In genomic region chr13:23575271-23575851, GRCm38 (mm10) we compare ENCODE assay signal across 8 mouse cellular contexts. TPM values are rescaled to one million over a fixed set of nuclear protein-coding genes. Genes with fewer than 3 reads are reported as not detected.
DNase-seq lines count a peak whose midpoint lies in the region; ATAC-seq and TF ChIP-seq lines count a peak whose summit lies in the region.

Gene Hist1h3d, plus strand, starts transcription at chr13:23575763.

- peak within 1 kb of the TSS; percentile 79 for H3K4me2 ChIP-seq in lung, embryonic 14.5 days
- peak within 1 kb of the TSS; percentile 71 for H3K4me2 ChIP-seq in neural tube, embryonic 15.5 days

- H3K36me3 ChIP-seq in lung, embryonic 14.5 days (ENCODE audit: insufficient read depth), result no peaks in the 10 kb centered on the region
- H3K36me3 ChIP-seq in neural tube, embryonic 15.5 days, result no peaks in the 10 kb centered on the region

- TF ChIP-seq POLR2A in lung, adult 2 months (IDR thresholded peaks at IDR 0.05; ENCODE audit: borderline replicate concordance, extremely low read depth, low read depth, low read length), result 0 out of 2 replicates have a peak, but pooled peaks have one; percentile 17
- peak; percentile 49; the same call in 1 of the 2 replicates for TF ChIP-seq POLR2A in cortical plate, adult 2 months (IDR thresholded peaks at IDR 0.05; ENCODE audit: extremely low read depth, insufficient read depth, low read length)

- H3K4me1 ChIP-seq in lung, adult 2 months (ENCODE audit: control insufficient read depth, insufficient read depth, low read length), result no peaks in the 10 kb centered on the region
- peaks cover 2% of the 10 kb centered on the region; the same call in 1 of the 2 replicates for H3K4me1 ChIP-seq in cortical plate, adult 2 months (ENCODE audit: control insufficient read depth, insufficient read depth, low read length)
- 0 out of 2 replicates have a peak, but pooled peaks cover 4% of the 10 kb centered on the region for H3K4me1 ChIP-seq in lung, embryonic 14.5 days (ENCODE audit: insufficient read depth)
- peaks cover 32% of the 10 kb centered on the region for H3K4me1 ChIP-seq in neural tube, embryonic 15.5 days

- H3K4me3 ChIP-seq in lung, adult 2 months (replicated peaks; ENCODE audit: extremely low read depth, low read depth, low read length), result peak within 1 kb of the TSS; percentile 54
- H3K4me3 ChIP-seq in cortical plate, adult 2 months (ENCODE audit: insufficient read depth, low read length), result peak within 1 kb of the TSS; percentile 58
- peak within 1 kb of the TSS; percentile 45 for H3K4me3 ChIP-seq in lung, embryonic 14.5 days (ENCODE audit: low read depth, low read length)
- peak within 1 kb of the TSS; percentile 41 for H3K4me3 ChIP-seq in neural tube, embryonic 15.5 days (replicated peaks)

- no peaks in the 10 kb centered on the region for H3K9me3 ChIP-seq in lung, embryonic 14.5 days (ENCODE audit: low read depth, low read length)
- H3K9me3 ChIP-seq in neural tube, embryonic 15.5 days (replicated peaks), result no peaks in the 10 kb centered on the region

- peak; percentile 36 for DNase-seq in lung, adult 2 months
- DNase-seq in lung, adult 18-20 months, result no peak
- DNase-seq in heart, adult 8-10 months (ENCODE audit: low spot score), result peak; percentile 75
- DNase-seq in layer of hippocampus, adult 18-20 months (ENCODE audit: low spot score in 2 of 2), result peak; percentile 64 to 87
- peak; percentile 96 for DNase-seq in lung, embryonic 14.5 days
- no peak for DNase-seq in cerebellum, adult 18-20 months

- peak; percentile 56 for ATAC-seq in lung, embryonic 14.5 days (ENCODE audit: insufficient read depth)
- peak; percentile 46 for ATAC-seq in neural tube, embryonic 15.5 days (ENCODE audit: low FRiP score)

- WGBS in lung, adult 2 months, result 2% methylated on average over 18 of the region's 18 CpGs
- WGBS in lung, embryonic 14.5 days, result under 1% methylated on average over 18 of the region's 18 CpGs
- WGBS in neural tube, embryonic 15.5 days, result under 1% methylated on average over 18 of the region's 18 CpGs

- peak within 1 kb of the TSS; percentile 82 for H3K9ac ChIP-seq in lung, embryonic 14.5 days
- peak within 1 kb of the TSS; percentile 56 for H3K9ac ChIP-seq in neural tube, embryonic 15.5 days (replicated peaks)

- TF ChIP-seq CTCF in lung, adult 2 months (IDR thresholded peaks at IDR 0.05; ENCODE audit: insufficient read depth, low read length), result no peak
- TF ChIP-seq CTCF in cortical plate, adult 2 months (IDR thresholded peaks at IDR 0.05; ENCODE audit: extremely low read depth, insufficient read depth, low read length), result no peak
- no peak for TF ChIP-seq CTCF in lung, embryonic 14.5 days (IDR thresholded peaks at IDR 0.05; ENCODE audit: low read depth)

- H3K27me3 ChIP-seq in lung, embryonic 14.5 days (ENCODE audit: insufficient read depth, low read length), result no peaks in the 10 kb centered on the region
- H3K27me3 ChIP-seq in neural tube, embryonic 15.5 days (replicated peaks), result no peaks in the 10 kb centered on the region

- H3K27ac ChIP-seq in cortical plate, adult 2 months (ENCODE audit: insufficient read depth, low read length), result peak within 1 kb of the TSS; percentile 95
- peak within 1 kb of the TSS; percentile 97 for H3K27ac ChIP-seq in lung, embryonic 14.5 days (ENCODE audit: low read depth)
- peak within 1 kb of the TSS; percentile 81 for H3K27ac ChIP-seq in neural tube, embryonic 15.5 days (replicated peaks)

RNA-seq across cellular contexts. Expression of gene Hist1h3d, which starts in this region (rescaled TPM):
- polyA plus RNA-seq in lung, adult 2 months (2012; rRNA removed), result 2.6 and 4.5 TPM in 2 replicates
- 2.6 and 3.0 TPM in 2 replicates for polyA plus RNA-seq in cortical plate, adult 2 months (2012; rRNA removed)
- 1 to 10 TPM; 1.1 to 4.0 (median 2.0) TPM for total RNA-seq in heart, adult 8-10 months (2022)
- 10 to 100 TPM; 11.8 to 13.6 TPM for total RNA-seq in layer of hippocampus, adult 18-20 months (2021)
- polyA plus RNA-seq in lung, embryonic 14.5 days (2014; fragmentation: Nextera tagmentation; extraction: Ambion mirVana), result 10.0 and 13.9 TPM in 2 replicates
- 0.88 and 2.0 TPM in 2 replicates for polyA plus RNA-seq in neural tube, embryonic 15.5 days (2015; fragmentation: Nextera tagmentation; extraction: Ambion mirVana)

Comparison
In these comparisons a context has a peak if more than half of its experiments do, and no peak if none do; other contexts are left out.
1. DNase-seq: peak in lung, adult 2 months (single experiment), heart, adult 8-10 months (single experiment), layer of hippocampus, adult 18-20 months (2 of 2) and lung, embryonic 14.5 days (single experiment); none in lung, adult 18-20 months (0 of 2) and cerebellum, adult 18-20 months (0 of 2).
2. Peak in every context shown above with its lines, with median percentiles within 50 percentile points of each other: H3K4me3 ChIP-seq and H3K27ac ChIP-seq.